Comparison of ENCODE assay signal across 8 mouse cellular contexts in genomic region chr13:88822976-88823521, GRCm38 (mm10). TPM values are rescaled to one million over a fixed set of nuclear protein-coding genes. Genes with fewer than 3 reads are reported as not detected.
DNase-seq lines count a peak whose midpoint lies in the region; ATAC-seq and TF ChIP-seq lines count a peak whose summit lies in the region.

No protein-coding gene starts in this region.

- WGBS in liver, embryonic 11.5 days: 13% methylated on average over 10 of the region's 10 CpGs
- WGBS in liver, postnatal 0 days (ENCODE audit: insufficient replicate concordance): 15% methylated on average over 10 of the region's 10 CpGs
- WGBS in forebrain, postnatal 0 days: 14% methylated on average over 10 of the region's 10 CpGs

- no peak overlapping the region for H3K4me3 ChIP-seq in liver, embryonic 11.5 days (ENCODE audit: low read depth, low read length)
- H3K4me3 ChIP-seq in liver, postnatal 0 days (ENCODE audit: low read depth, low read length): no peak overlapping the region
- peak overlapping the region; percentile 65 for H3K4me3 ChIP-seq in forebrain, postnatal 0 days (ENCODE audit: low read depth, low read length)

- TF ChIP-seq CTCF in liver, postnatal 0 days (IDR thresholded peaks at IDR 0.05; ENCODE audit: low read depth): no peak
- TF ChIP-seq CTCF in forebrain, postnatal 0 days (IDR thresholded peaks at IDR 0.05; ENCODE audit: low read depth): no peak

- peak; percentile 34 for ATAC-seq in liver, embryonic 11.5 days (replicated peaks; ENCODE audit: low FRiP score)
- no peak for ATAC-seq in liver, postnatal 0 days
- no peak for ATAC-seq in forebrain, postnatal 0 days

- H3K27me3 ChIP-seq in liver, embryonic 11.5 days (replicated peaks; ENCODE audit: control insufficient read depth, insufficient read depth, low read length): peaks cover 28% of the 10 kb centered on the region
- H3K27me3 ChIP-seq in liver, postnatal 0 days (ENCODE audit: insufficient read depth, low read length): peaks cover 21% of the 10 kb centered on the region
- no peaks in the 10 kb centered on the region for H3K27me3 ChIP-seq in forebrain, postnatal 0 days (ENCODE audit: insufficient read depth, low read length)

- DNase-seq in liver, embryonic 11.5 days (ENCODE audit: low spot score): no peak
- DNase-seq in liver, postnatal 0 days: no peak
- peak; percentile 58 for DNase-seq in forebrain, postnatal 0 days
- DNase-seq in left cerebral cortex, postnatal 14 days (ENCODE audit: low spot score in 2 of 2): peak; percentile 4 to 19
- peak; percentile 11 for DNase-seq in retina, postnatal 1 day
- DNase-seq in gastrocnemius, postnatal 36 days: no peak
- no peak for DNase-seq in thymus, postnatal 4 days
- DNase-seq in kidney, adult 11 months: no peak

- H3K9me3 ChIP-seq in liver, embryonic 11.5 days (ENCODE audit: control insufficient read depth, low read length): no peaks in the 10 kb centered on the region
- no peaks in the 10 kb centered on the region for H3K9me3 ChIP-seq in liver, postnatal 0 days (ENCODE audit: low read length)
- H3K9me3 ChIP-seq in forebrain, postnatal 0 days (ENCODE audit: low read length): no peaks in the 10 kb centered on the region

- H3K36me3 ChIP-seq in liver, embryonic 11.5 days (ENCODE audit: control insufficient read depth, insufficient read depth, low read length): no peaks in the 10 kb centered on the region
- no peaks in the 10 kb centered on the region for H3K36me3 ChIP-seq in liver, postnatal 0 days (replicated peaks; ENCODE audit: insufficient read depth, low read length)
- H3K36me3 ChIP-seq in forebrain, postnatal 0 days (ENCODE audit: insufficient read depth): no peaks in the 10 kb centered on the region

- peak overlapping the region; percentile 61 for H3K4me2 ChIP-seq in liver, embryonic 11.5 days
- H3K4me2 ChIP-seq in liver, postnatal 0 days (ENCODE audit: low read depth, low read length): no peak overlapping the region
- H3K4me2 ChIP-seq in forebrain, postnatal 0 days (ENCODE audit: low read depth): peak overlapping the region; percentile 68

- H3K4me1 ChIP-seq in liver, embryonic 11.5 days (replicated peaks; ENCODE audit: control insufficient read depth, insufficient read depth, low read length): no peaks in the 10 kb centered on the region; the same call in 1 of the 2 replicates
- H3K4me1 ChIP-seq in liver, postnatal 0 days (ENCODE audit: insufficient read depth): peaks cover 4% of the 10 kb centered on the region
- H3K4me1 ChIP-seq in forebrain, postnatal 0 days (ENCODE audit: insufficient read depth): 0 out of 2 replicates have a peak, but pooled peaks cover 8% of the 10 kb centered on the region

- no peak overlapping the region for H3K9ac ChIP-seq in liver, embryonic 11.5 days (ENCODE audit: low read depth, low read length)
- no peak overlapping the region for H3K9ac ChIP-seq in liver, postnatal 0 days (replicated peaks)
- peak overlapping the region; percentile 82 for H3K9ac ChIP-seq in forebrain, postnatal 0 days

- intact Hi-C loops in left cerebral cortex, postnatal 14 days (cut with DNase I): loop anchor here (5.0 kb wide), 1 partner anchor 514 kb away; no protein-coding TSS in a partner anchor
- intact Hi-C loops in gastrocnemius, postnatal 36 days (cut with DNase I): no loop called here

- TF ChIP-seq EP300 in liver, postnatal 0 days (IDR thresholded peaks at IDR 0.05; ENCODE audit: low read depth): no peak

- no peak overlapping the region for H3K27ac ChIP-seq in liver, embryonic 11.5 days (ENCODE audit: low read depth, low read length)
- H3K27ac ChIP-seq in liver, postnatal 0 days (ENCODE audit: low read depth): no peak overlapping the region
- H3K27ac ChIP-seq in forebrain, postnatal 0 days (ENCODE audit: low read depth, low read length): peak overlapping the region; percentile 58

RNA-seq across cellular contexts. Expression of gene Edil3, which starts 1.8 kb away (rescaled TPM):
- polyA plus RNA-seq in liver, embryonic 11.5 days (2014; fragmentation: Nextera tagmentation; extraction: Ambion mirVana): 1.6 and 2.7 TPM in 2 replicates
- 0.06 and 0.07 TPM in 2 replicates for polyA plus RNA-seq in liver, postnatal 0 days (2015; fragmentation: Nextera tagmentation; extraction: Ambion mirVana)
- total RNA-seq in forebrain, postnatal 0 days (2014; rRNA removed): 64.7 and 75.1 TPM in 2 replicates
- polyA plus RNA-seq in forebrain, postnatal 0 days (2015; fragmentation: Nextera tagmentation; extraction: Ambion mirVana): 25.8 and 36.4 TPM in 2 replicates
- 10 to 100 TPM; 74.6 to 77.9 TPM for total RNA-seq in left cerebral cortex, postnatal 14 days (2021)
- under 1 TPM; 0.26 to 0.32 TPM for total RNA-seq in gastrocnemius, postnatal 36 days (2021)

Comparison
In these comparisons a context has a peak if more than half of its experiments do, and no peak if none do; other contexts are left out.
1. DNase-seq: peak in forebrain, postnatal 0 days (single experiment), left cerebral cortex, postnatal 14 days (2 of 2) and retina, postnatal 1 day (single experiment); none in liver, embryonic 11.5 days (single experiment), liver, postnatal 0 days (single experiment), gastrocnemius, postnatal 36 days (0 of 2), thymus, postnatal 4 days (single experiment) and kidney, adult 11 months (single experiment).
2. RNA of gene Edil3, which starts 1.8 kb away (total RNA-seq): 74.6 to 77.9 TPM in left cerebral cortex, postnatal 14 days and 64.7 to 75.1 TPM in forebrain, postnatal 0 days; 0.26 to 0.32 TPM in gastrocnemius, postnatal 36 days; every median in the first group is over 10 times any median in the second.